Mouse (Mus musculus): ENCODE measurements around the gene Fam184a. TPM values are rescaled to one million over a fixed set of nuclear protein-coding genes. Genes with fewer than 3 reads are reported as not detected.

The Fam184a gene
- total RNA-seq (2021): 2.4 and 2.5 TPM in 2 replicates
- long read RNA-seq: 0 reads

- peak; percentile 66 for DNase-seq
Observed at GRCm38 (mm10) chr10:53750955-53751652, at the start of gene Fam184a. Gene Fam184a, minus strand, starts transcription at chr10:53751123.

- DNase-seq: no peak
Observed at GRCm38 (mm10) chr10:53796258-53796581, 45.3 kb upstream of the Fam184a start.

- DNase-seq: no peak
Observed at GRCm38 (mm10) chr10:53795567-53796257, 44.8 kb upstream of the Fam184a start.

- DNase-seq: no peak
Observed at GRCm38 (mm10) chr10:53791281-53791680, 40.4 kb upstream of the Fam184a start.

GRCm38 (mm10) chr10:53776591-53776990, 25.7 kb upstream of the Fam184a start:
- DNase-seq: no peak

GRCm38 (mm10) chr10:53772708-53773107, 21.8 kb upstream of the Fam184a start:
- no peak for DNase-seq

GRCm38 (mm10) chr10:53771480-53771879, 20.6 kb upstream of the Fam184a start:
- no peak for DNase-seq

- no peak for DNase-seq
Observed at GRCm38 (mm10) chr10:53768745-53769144, 17.8 kb upstream of the Fam184a start.

- DNase-seq: no peak
Observed at GRCm38 (mm10) chr10:53765471-53765870, 14.5 kb upstream of the Fam184a start.

- DNase-seq: no peak
Observed at GRCm38 (mm10) chr10:53752723-53753122, 1.8 kb upstream of the Fam184a start.

- peak; percentile 5 for DNase-seq
Observed at GRCm38 (mm10) chr10:53750275-53750954, 508 bp downstream of the Fam184a start.

GRCm38 (mm10) chr10:53746039-53746438, 4.9 kb downstream of the Fam184a start:
- DNase-seq: no peak

- DNase-seq: no peak
Observed at GRCm38 (mm10) chr10:53742961-53743360, 8.0 kb downstream of the Fam184a start.

GRCm38 (mm10) chr10:53740014-53740413, 10.9 kb downstream of the Fam184a start:
- DNase-seq: no peak

- DNase-seq: no peak
Observed at GRCm38 (mm10) chr10:53738842-53739241, 12.1 kb downstream of the Fam184a start.

- DNase-seq: no peak
Observed at GRCm38 (mm10) chr10:53735201-53735865, 15.6 kb downstream of the Fam184a start.

GRCm38 (mm10) chr10:53732324-53732723, 18.6 kb downstream of the Fam184a start:
- no peak for DNase-seq

- DNase-seq: no peak
Observed at GRCm38 (mm10) chr10:53728883-53729282, 22.0 kb downstream of the Fam184a start.

- DNase-seq: no peak
Observed at GRCm38 (mm10) chr10:53725301-53725700, 25.6 kb downstream of the Fam184a start.

GRCm38 (mm10) chr10:53704516-53704915, 46.4 kb downstream of the Fam184a start:
- no peak for DNase-seq

- DNase-seq: no peak
Observed at GRCm38 (mm10) chr10:53698531-53698930, 52.4 kb downstream of the Fam184a start.

- no peak for DNase-seq
Observed at GRCm38 (mm10) chr10:53694757-53695156, 56.2 kb downstream of the Fam184a start.

- no peak for DNase-seq
Observed at GRCm38 (mm10) chr10:53691263-53691662, 59.7 kb downstream of the Fam184a start.
